Mouse (Mus musculus): ENCODE data around the gene Cfap74. TPM values are rescaled to one million over a fixed set of nuclear protein-coding genes. Genes with fewer than 3 reads are reported as not detected.

Cfap74 gene
- polyA plus RNA-seq, 1 experiment from 2014 or later = 4.4 TPM

- H3K36me3 ChIP-seq (ENCODE audit: control insufficient read depth, insufficient read depth, low read length) = no peaks in the 10 kb centered on the region
- no peak overlapping the region for H3K27ac ChIP-seq (replicated peaks; ENCODE audit: low read depth, low read length)
- no peak for ATAC-seq (ENCODE audit: low read depth)
- H3K4me1 ChIP-seq (ENCODE audit: control insufficient read depth, insufficient read depth, low read length) = no peaks in the 10 kb centered on the region
- no peak overlapping the region for H3K9ac ChIP-seq (ENCODE audit: low read depth, low read length)
- WGBS = 79% methylated on average over 15 of the region's 15 CpGs
- H3K4me2 ChIP-seq (ENCODE audit: low read depth, low read length) = no peak overlapping the region
- no peak overlapping the region for H3K4me3 ChIP-seq (ENCODE audit: low read depth, low read length)
- no peak for DNase-seq (ENCODE audit: low spot score)
- no peaks in the 10 kb centered on the region for H3K27me3 ChIP-seq (replicated peaks; ENCODE audit: control insufficient read depth, insufficient read depth, low read length)
- H3K9me3 ChIP-seq (ENCODE audit: control insufficient read depth, low read length) = no peaks in the 10 kb centered on the region
These were observed 38.0 kb upstream of the Cfap74 start for GRCm38 (mm10) chr4:155370737-155371715.

- H3K9me3 ChIP-seq (ENCODE audit: control insufficient read depth, low read length) = no peaks in the 10 kb centered on the region
- no peak overlapping the region for H3K4me3 ChIP-seq (ENCODE audit: low read depth, low read length)
- H3K36me3 ChIP-seq (ENCODE audit: control insufficient read depth, insufficient read depth, low read length) = no peaks in the 10 kb centered on the region
- no peak overlapping the region for H3K9ac ChIP-seq (ENCODE audit: low read depth, low read length)
- ATAC-seq (ENCODE audit: low read depth) (no peak), DNase-seq (ENCODE audit: low spot score) (no peak)
- no peaks in the 10 kb centered on the region for H3K27me3 ChIP-seq (replicated peaks; ENCODE audit: control insufficient read depth, insufficient read depth, low read length)
- no peak overlapping the region for H3K4me2 ChIP-seq (ENCODE audit: low read depth, low read length)
- WGBS = 76% methylated on average over 5 of the region's 5 CpGs
- H3K4me1 ChIP-seq (ENCODE audit: control insufficient read depth, insufficient read depth, low read length) = no peaks in the 10 kb centered on the region
- no peak overlapping the region for H3K27ac ChIP-seq (replicated peaks; ENCODE audit: low read depth, low read length)
These were observed 36.9 kb upstream of the Cfap74 start for GRCm38 (mm10) chr4:155371797-155372735.

- Histone ChIP-seq H3K9me3 (ENCODE audit: control insufficient read depth, low read length) (no peaks in the 10 kb centered on the region), H3K4me2 (ENCODE audit: low read depth, low read length) (no peak overlapping the region), H3K4me3 (ENCODE audit: low read depth, low read length) (no peak overlapping the region), H3K27ac (replicated peaks; ENCODE audit: low read depth, low read length) (no peak overlapping the region), H3K9ac (ENCODE audit: low read depth, low read length) (no peak overlapping the region), H3K4me1 (ENCODE audit: control insufficient read depth, insufficient read depth, low read length) (no peaks in the 10 kb centered on the region), H3K27me3 (replicated peaks; ENCODE audit: control insufficient read depth, insufficient read depth, low read length) (no peaks in the 10 kb centered on the region), H3K36me3 (ENCODE audit: control insufficient read depth, insufficient read depth, low read length) (no peaks in the 10 kb centered on the region)
- DNase-seq (ENCODE audit: low spot score) (no peak), ATAC-seq (ENCODE audit: low read depth) (no peak)
- WGBS = 60% methylated on average over 7 of the region's 7 CpGs
These were observed 27.0 kb upstream of the Cfap74 start for GRCm38 (mm10) chr4:155381974-155382373.

- Histone ChIP-seq H3K9ac (ENCODE audit: low read depth, low read length) (no peak overlapping the region), H3K4me1 (ENCODE audit: control insufficient read depth, insufficient read depth, low read length) (no peaks in the 10 kb centered on the region), H3K27me3 (replicated peaks; ENCODE audit: control insufficient read depth, insufficient read depth, low read length) (no peaks in the 10 kb centered on the region), H3K36me3 (ENCODE audit: control insufficient read depth, insufficient read depth, low read length) (no peaks in the 10 kb centered on the region), H3K4me2 (ENCODE audit: low read depth, low read length) (no peak overlapping the region), H3K9me3 (ENCODE audit: control insufficient read depth, low read length) (no peaks in the 10 kb centered on the region), H3K4me3 (ENCODE audit: low read depth, low read length) (no peak overlapping the region), H3K27ac (replicated peaks; ENCODE audit: low read depth, low read length) (no peak overlapping the region)
- ATAC-seq (ENCODE audit: low read depth) = no peak
- WGBS = 27% methylated on average over 9 of the region's 9 CpGs
- no peak for DNase-seq (ENCODE audit: low spot score)
These were observed 26.2 kb upstream of the Cfap74 start for GRCm38 (mm10) chr4:155382752-155383151.

- H3K9ac ChIP-seq (ENCODE audit: low read depth, low read length) = no peak overlapping the region
These were observed 25.7 kb upstream of the Cfap74 start for GRCm38 (mm10) chr4:155383326-155383725.

GRCm38 (mm10) chr4:155387166-155387565, 21.8 kb upstream of the Cfap74 start:
- no peak overlapping the region for H3K27ac ChIP-seq (replicated peaks; ENCODE audit: low read depth, low read length)
- no peak for ATAC-seq (ENCODE audit: low read depth)
- 55% methylated on average over 8 of the region's 8 CpGs for WGBS

More at GRCm38 (mm10) chr4:155383326-155383725, 25.7 kb upstream of the Cfap74 start:
- Histone ChIP-seq H3K4me3 (ENCODE audit: low read depth, low read length) (no peak overlapping the region), H3K4me1 (ENCODE audit: control insufficient read depth, insufficient read depth, low read length) (no peaks in the 10 kb centered on the region), H3K36me3 (ENCODE audit: control insufficient read depth, insufficient read depth, low read length) (no peaks in the 10 kb centered on the region), H3K9me3 (ENCODE audit: control insufficient read depth, low read length) (no peaks in the 10 kb centered on the region), H3K4me2 (ENCODE audit: low read depth, low read length) (no peak overlapping the region), H3K27me3 (replicated peaks; ENCODE audit: control insufficient read depth, insufficient read depth, low read length) (no peaks in the 10 kb centered on the region), H3K27ac (replicated peaks; ENCODE audit: low read depth, low read length) (no peak overlapping the region)
- DNase-seq (ENCODE audit: low spot score) (no peak), ATAC-seq (ENCODE audit: low read depth) (no peak)
- WGBS = 75% methylated on average over 4 of the region's 4 CpGs

GRCm38 (mm10) chr4:155395471-155395870, 13.5 kb upstream of the Cfap74 start:
- Histone ChIP-seq H3K4me1 (ENCODE audit: control insufficient read depth, insufficient read depth, low read length) (peaks cover 3% of the 10 kb centered on the region; the same call in 1 of the 2 replicates), H3K4me2 (ENCODE audit: low read depth, low read length) (no peak overlapping the region), H3K36me3 (ENCODE audit: control insufficient read depth, insufficient read depth, low read length) (no peaks in the 10 kb centered on the region), H3K27ac (replicated peaks; ENCODE audit: low read depth, low read length) (no peak overlapping the region), H3K9me3 (ENCODE audit: control insufficient read depth, low read length) (no peaks in the 10 kb centered on the region), H3K4me3 (ENCODE audit: low read depth, low read length) (no peak overlapping the region), H3K27me3 (replicated peaks; ENCODE audit: control insufficient read depth, insufficient read depth, low read length) (peaks cover 40% of the 10 kb centered on the region), H3K9ac (ENCODE audit: low read depth, low read length) (no peak overlapping the region)
- ATAC-seq (ENCODE audit: low read depth) (no peak), DNase-seq (ENCODE audit: low spot score) (no peak)
- 81% methylated on average over 5 of the region's 5 CpGs for WGBS

More at GRCm38 (mm10) chr4:155387166-155387565, 21.8 kb upstream of the Cfap74 start:
- peaks cover 3% of the 10 kb centered on the region; the same call in 1 of the 2 replicates for H3K27me3 ChIP-seq (replicated peaks; ENCODE audit: control insufficient read depth, insufficient read depth, low read length)
- no peak overlapping the region for H3K4me2 ChIP-seq (ENCODE audit: low read depth, low read length)
- no peaks in the 10 kb centered on the region for H3K36me3 ChIP-seq (ENCODE audit: control insufficient read depth, insufficient read depth, low read length)
- no peaks in the 10 kb centered on the region for H3K9me3 ChIP-seq (ENCODE audit: control insufficient read depth, low read length)
- no peak overlapping the region for H3K9ac ChIP-seq (ENCODE audit: low read depth, low read length)
- no peak for DNase-seq (ENCODE audit: low spot score)
- no peak overlapping the region for H3K4me3 ChIP-seq (ENCODE audit: low read depth, low read length)
- no peaks in the 10 kb centered on the region for H3K4me1 ChIP-seq (ENCODE audit: control insufficient read depth, insufficient read depth, low read length)

GRCm38 (mm10) chr4:155396751-155397150, 12.2 kb upstream of the Cfap74 start:
- Histone ChIP-seq H3K36me3 (ENCODE audit: control insufficient read depth, insufficient read depth, low read length) (no peaks in the 10 kb centered on the region), H3K4me1 (ENCODE audit: control insufficient read depth, insufficient read depth, low read length) (peaks cover 3% of the 10 kb centered on the region; the same call in 1 of the 2 replicates), H3K4me3 (ENCODE audit: low read depth, low read length) (no peak overlapping the region), H3K27ac (replicated peaks; ENCODE audit: low read depth, low read length) (no peak overlapping the region), H3K9me3 (ENCODE audit: control insufficient read depth, low read length) (no peaks in the 10 kb centered on the region), H3K4me2 (ENCODE audit: low read depth, low read length) (no peak overlapping the region), H3K9ac (ENCODE audit: low read depth, low read length) (no peak overlapping the region), H3K27me3 (replicated peaks; ENCODE audit: control insufficient read depth, insufficient read depth, low read length) (peaks cover 37% of the 10 kb centered on the region)
- 85% methylated on average over 4 of the region's 4 CpGs for WGBS
- DNase-seq (ENCODE audit: low spot score) (no peak), ATAC-seq (ENCODE audit: low read depth) (no peak)
